Mouse (Mus musculus): ENCODE data around the gene Pik3c2g. TPM values are rescaled to one million over a fixed set of nuclear protein-coding genes. Genes with fewer than 3 reads are reported as not detected.

The Pik3c2g gene
- not detected for total RNA-seq (2023)

DNA sequence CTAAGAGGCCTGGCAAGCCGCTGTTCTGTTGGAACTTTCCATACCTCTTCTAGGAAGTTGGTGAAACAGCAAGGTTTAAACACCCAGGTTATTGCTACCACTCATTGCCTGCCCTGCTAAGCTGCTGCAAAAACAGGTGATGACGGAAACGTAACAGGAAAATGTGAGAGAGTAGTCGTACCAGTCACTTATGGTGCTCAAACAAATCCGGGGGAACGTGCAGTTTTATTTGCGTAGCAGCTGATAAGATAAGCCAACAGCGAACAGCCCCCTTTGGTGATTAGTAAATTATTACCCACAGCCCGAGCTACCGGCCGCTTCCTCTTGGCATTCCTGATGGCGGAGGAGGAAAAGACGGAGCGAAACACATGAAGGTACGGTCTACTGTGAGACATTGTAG lies at the start of gene Pik3c2g:
Pik3c2g (plus strand) TSS at position 330 of the 400 bp plus-strand sequence.

Other genes starting within 250 kb of the Pik3c2g start
- not detected for gene Rergl, start 85.2 kb upstream of the Pik3c2g start, total RNA-seq (2023)

Measured in neutrophil, adult 83 days (primary cell).